Mouse (Mus musculus): Measurements from ENCODE around the gene Slc35b4.

The Slc35b4 gene

DNA sequence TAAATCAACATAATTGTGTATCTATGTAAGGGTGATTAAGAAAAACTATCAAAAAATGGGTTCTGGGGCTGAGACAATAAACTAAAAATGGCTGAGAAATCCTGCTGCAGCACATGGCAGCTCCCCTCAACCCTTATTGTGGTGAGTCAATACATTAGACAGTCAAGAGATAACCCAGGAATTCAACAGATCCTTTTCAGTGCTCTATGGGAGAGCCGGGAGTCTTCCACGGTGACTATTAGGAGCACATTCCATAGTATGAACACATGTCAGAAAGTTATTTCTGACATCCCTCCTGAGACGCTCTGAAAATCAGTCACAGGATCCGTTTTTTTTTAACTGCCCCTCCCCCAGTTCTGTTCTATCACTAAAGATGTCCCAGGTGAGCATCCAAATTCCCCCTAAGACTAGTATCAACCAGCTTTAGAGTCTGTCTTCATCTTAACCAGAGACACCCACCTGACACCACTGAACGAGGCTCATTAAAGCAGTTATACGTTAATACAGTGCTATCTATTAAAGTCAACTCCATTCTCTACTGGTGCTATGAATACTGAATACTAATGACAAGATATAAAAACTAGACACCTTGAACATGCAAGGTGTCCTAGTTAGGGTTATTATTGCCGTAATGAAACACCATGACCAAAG, 5.9 kb downstream of the Slc35b4 start:
- no peak for DNase-seq (ENCODE audit: low read depth, low spot score)

- DNase-seq (ENCODE audit: low read depth, low spot score), result no peak
Observed at GRCm38 (mm10) chr6:34168834-34169233, 8.1 kb downstream of the Slc35b4 start.

DNA sequence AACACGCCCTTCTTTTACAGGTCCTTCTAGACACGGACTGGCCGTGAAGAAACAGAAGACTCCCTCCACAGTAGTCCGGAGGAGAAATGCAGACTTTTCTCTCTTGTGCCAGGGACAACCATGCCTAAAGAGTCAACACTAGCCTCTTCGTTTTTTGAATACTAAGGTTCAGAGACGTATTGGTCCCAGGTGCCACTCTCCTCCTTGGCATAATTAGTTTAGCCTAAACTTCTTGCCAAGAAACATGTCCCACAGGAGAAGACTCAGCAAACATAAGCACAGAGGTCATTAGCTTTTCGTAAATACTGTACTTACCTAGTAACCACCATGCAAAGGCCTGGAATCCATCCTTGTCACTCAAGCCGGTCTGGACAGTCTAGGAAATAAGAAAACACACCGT, 13.9 kb downstream of the Slc35b4 start:
- no peak for DNase-seq (ENCODE audit: low read depth, low spot score)

DNA sequence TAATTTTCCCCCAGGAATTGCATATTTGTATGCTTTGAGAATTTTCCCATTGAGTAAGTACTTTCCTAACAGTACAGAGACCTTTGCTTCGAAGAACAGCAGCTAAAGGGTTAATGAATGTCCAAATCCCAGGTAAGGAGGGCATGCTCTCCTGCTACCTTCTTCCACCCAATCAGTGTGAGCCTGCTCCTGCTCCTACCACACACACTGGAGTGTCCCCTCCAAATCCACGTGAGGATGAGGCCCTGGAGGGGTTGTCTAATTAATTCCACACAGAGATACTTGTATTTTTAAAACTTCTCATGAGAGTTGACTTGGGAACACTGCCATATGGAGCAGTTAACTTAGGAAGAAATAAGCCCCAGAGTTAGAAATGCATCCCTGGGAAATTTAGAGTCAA, 14.3 kb downstream of the Slc35b4 start:
- DNase-seq (ENCODE audit: low read depth, low spot score), result no peak

GRCm38 (mm10) chr6:34161511-34161910, 15.4 kb downstream of the Slc35b4 start:
- DNase-seq (ENCODE audit: low read depth, low spot score), result no peak

GRCm38 (mm10) chr6:34160816-34161310, 16.0 kb downstream of the Slc35b4 start:
- no peak for DNase-seq (ENCODE audit: low read depth, low spot score)

DNA sequence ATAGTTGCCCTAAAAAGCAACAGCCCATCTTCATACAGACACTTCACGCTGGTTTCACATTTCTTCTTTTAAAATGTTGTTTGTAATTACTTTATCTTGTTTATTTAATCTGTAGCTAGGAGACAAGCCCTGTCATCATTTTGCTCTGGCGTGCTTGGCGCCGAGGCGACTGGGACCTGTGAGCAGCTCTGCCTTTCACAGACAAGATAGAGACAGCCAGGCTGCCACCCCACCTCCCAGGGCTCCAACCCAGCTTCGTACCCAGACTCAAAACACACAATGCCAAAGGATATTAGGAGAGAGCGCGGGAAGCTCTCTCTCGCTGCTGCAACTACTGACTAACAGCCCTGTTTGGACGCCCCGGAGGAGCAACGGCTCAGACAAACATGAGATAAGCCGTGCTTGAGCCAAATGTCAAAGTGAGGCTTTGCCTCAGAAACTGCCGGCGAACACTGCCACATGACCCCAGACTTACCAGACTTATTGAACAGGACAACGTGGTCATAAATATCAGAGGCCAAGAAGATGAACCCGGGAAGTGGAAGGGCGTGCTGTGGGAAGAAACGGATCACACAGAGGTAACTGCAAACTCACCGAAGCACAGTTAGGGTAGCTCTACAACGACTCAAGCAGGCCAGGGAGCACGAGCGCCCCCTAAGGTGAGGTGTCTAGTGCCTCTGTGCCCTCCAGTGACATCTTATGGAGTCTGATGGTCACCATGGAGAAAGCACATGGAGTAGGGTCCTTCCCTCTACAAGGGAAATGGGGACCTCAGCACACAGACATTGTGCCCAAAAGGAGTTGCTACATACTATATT, 16.7 kb downstream of the Slc35b4 start:
- DNase-seq (ENCODE audit: low read depth, low spot score), result no peak

DNA sequence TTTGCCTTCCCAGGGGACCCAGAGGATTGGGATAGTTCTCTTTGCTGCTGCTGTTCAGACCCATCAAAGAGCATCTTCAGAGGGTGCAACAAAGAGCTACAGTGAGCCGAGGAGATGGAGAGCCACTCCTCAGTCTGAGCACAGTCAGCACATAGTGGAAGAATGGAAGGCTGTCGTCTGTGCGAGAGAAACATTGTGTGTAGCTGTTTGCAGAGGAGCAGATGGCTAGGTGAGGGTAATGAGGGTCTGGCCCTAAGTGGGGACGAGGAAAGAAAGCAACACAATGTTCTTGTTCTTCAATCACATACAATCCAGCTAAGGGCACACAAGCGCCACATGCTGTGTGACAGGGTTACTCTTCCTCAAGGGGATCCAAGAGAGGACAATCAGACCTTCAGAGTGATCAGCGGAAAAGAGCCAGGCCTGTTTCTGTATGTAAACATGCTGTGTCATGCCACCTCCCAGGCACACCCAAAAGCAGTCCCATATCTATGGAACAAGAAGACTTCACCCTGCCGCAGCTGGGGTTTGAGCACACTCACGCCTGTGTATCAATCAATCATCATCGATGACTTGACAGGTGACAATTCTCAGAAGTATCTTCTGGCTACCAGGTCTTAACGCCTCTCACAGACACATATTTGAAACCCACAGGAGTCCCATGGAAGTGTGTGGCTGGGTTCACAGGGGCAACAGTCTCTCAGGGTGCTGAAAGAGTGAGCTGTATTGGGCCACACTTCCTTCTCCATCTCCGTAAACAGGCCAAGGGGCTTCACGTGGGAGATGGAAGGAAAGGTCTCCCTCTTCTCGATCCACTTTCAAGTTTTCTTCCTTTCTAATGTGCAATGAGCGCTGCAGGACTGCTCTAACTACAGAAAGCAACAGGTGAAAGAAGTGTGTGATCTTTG, 19.8 kb downstream of the Slc35b4 start:
- no peak for DNase-seq (ENCODE audit: low read depth, low spot score)

DNA sequence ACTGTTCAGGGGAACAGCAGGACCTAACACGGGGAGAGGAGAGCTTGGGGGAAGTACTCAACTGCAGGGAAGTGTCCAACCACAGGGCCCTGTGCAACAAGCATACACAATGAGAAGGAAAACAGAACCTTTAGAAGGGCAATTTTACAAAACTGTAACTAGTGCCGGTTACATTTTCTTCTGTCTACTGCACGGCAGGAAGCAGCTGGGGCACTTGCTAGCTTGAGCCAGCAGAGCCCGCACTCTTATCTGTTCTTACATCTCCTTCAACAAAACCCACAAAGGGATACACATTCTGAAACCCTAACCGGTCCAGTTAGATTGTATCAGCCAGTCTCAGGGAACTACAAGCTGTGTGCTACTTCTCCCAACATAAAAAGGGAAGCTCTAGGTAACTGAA, 20.9 kb downstream of the Slc35b4 start:
- no peak for DNase-seq (ENCODE audit: low read depth, low spot score)

DNA sequence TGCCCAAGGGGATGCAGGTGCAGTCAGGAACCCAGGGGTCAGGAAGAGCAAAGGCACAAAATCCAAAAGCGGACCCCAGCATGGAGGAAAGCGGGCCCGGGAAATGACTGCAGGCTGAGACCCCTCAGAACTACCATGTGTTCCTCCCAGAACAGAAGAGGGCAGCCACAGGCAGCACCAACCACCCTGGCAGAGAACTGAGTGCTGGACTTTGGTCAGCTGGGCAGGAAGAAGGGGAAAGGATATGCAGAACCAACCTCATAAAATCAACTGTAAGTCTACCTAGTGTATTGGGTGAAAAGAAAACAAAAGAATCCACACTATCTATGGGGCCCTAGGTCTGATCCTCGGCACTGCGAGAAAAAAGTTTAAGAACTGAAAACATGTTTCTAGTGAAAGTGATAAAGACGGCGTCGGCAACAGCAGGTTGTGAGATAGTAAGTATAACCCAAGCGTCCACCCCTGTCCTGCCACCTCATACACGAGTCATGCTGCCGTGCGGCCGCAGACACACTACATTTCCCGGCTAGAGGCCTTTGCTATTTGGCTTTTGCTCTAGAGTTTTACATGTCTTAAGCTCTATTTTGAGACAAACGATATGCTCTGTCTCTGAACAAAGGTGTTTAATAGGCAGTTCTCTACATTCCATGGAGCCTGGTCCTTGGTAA, 21.6 kb downstream of the Slc35b4 start:
- no peak for DNase-seq (ENCODE audit: low read depth, low spot score)

DNA sequence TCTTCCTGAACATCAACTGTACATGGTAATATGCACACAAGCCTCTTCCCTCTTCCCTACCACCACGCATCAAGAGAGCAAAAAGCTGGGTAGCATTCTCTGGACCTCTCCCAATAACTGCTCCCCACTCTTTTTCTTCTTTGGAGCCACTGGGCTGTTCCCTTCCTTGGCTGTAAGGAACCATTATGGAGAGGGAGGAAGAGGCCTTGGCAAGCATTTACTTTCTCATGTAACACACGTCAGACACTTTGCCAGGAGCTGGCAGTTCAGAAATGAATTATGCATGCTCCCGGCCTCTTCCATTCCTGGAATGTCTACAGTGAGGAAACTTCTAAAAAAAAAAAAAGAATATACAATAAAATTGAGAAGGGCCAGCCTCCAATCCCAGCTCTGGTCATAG, 22.7 kb downstream of the Slc35b4 start:
- no peak for DNase-seq (ENCODE audit: low read depth, low spot score)

- no peak for DNase-seq (ENCODE audit: low read depth, low spot score)
Observed at GRCm38 (mm10) chr6:34153069-34154052, 23.6 kb downstream of the Slc35b4 start.

- no peak for DNase-seq (ENCODE audit: low read depth, low spot score)
Observed at GRCm38 (mm10) chr6:34149821-34150220, 27.1 kb downstream of the Slc35b4 start.

- DNase-seq (ENCODE audit: low read depth, low spot score), result no peak
Observed at GRCm38 (mm10) chr6:34149066-34149465, 27.8 kb downstream of the Slc35b4 start.

GRCm38 (mm10) chr6:34148639-34149038, 28.3 kb downstream of the Slc35b4 start:
- no peak for DNase-seq (ENCODE audit: low read depth, low spot score)

DNA sequence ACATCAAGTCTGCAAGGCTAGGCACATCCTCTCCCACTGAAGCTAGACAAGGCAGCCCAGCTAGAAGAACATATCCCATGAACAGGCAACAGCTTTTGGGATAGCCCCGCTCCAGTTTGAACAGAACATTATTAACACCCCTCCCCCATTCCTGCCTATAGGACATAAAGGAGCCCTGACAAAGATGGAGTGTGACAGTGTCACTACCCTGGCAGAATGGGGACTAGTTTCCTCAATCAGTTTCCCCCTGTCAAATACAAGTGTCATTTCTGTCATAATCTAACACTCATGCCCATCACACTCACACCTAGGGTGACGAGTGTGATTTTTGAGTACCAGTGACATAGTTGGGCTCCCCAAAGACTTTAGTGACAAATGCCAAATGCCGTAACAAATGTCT, 28.9 kb downstream of the Slc35b4 start:
- DNase-seq (ENCODE audit: low read depth, low spot score), result no peak

GRCm38 (mm10) chr6:34146042-34146441, 30.9 kb downstream of the Slc35b4 start:
- no peak for DNase-seq (ENCODE audit: low read depth, low spot score)

- no peak for DNase-seq (ENCODE audit: low read depth, low spot score)
Observed at GRCm38 (mm10) chr6:34142931-34143330, 34.0 kb downstream of the Slc35b4 start.

DNA sequence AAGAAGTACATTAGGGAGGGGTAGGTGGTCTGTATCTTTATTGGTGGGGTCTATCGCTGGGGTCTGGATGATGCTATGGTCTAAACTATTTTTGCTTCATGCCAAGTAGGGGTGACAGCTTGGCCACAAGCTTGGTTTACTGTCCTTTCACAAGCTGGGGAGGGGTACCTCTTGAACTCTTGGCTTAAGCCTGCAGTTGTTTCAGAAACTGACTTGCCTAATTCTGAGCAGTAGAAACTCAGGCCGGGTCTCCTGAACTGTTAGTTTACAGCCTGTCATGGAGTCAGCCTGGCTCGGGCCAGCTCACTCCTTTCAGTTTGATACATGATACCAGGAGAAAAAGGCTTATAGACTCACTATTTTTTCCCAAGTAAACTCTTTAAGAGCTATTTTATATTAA, 38.5 kb downstream of the Slc35b4 start:
- no peak for DNase-seq (ENCODE audit: low read depth, low spot score)

DNA sequence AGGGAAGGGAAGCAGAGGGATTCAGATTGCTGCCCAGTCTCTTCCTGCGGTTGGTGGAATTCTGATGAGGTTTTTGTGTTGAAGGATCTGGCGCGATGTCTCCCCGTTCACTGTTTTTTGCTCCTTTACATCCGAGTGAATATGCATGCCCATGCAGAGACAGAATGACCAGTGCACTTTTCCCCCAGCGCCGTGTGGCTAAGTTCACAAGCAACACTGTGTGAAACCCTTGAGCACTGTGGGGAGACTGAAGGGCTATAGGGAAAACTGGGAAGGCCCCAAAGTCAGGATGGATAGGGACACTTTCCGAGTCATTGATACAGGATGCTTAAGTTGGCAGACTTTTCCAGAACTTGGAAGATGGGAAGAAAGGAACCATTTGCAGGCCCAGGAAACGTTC, 44.5 kb downstream of the Slc35b4 start:
- no peak for DNase-seq (ENCODE audit: low read depth, low spot score)

All from mesoderm, embryonic 11.5 days (tissue).